Mouse (Mus musculus) intestine, embryonic 16.5 days (tissue): ENCODE data around the gene Copg2. TPM values are rescaled to one million over a fixed set of nuclear protein-coding genes. Genes with fewer than 3 reads are reported as not detected.

Experiments used
- ATAC-seq: fragments of 200-750 bp; cut with Nextera tagmentation; 2 replicates; pipeline ENCODE4 v1.8.0; 2017; ENCODE audit warnings: moderate TSS enrichment, moderate library complexity
- H3K27ac ChIP-seq: fragments of 300-500 bp; sonication (generic); 2 replicates; pipeline ENCODE4 v1.5.1; 2014; ENCODE audit warnings: mild to moderate bottlenecking, low read length
- H3K27me3 ChIP-seq: fragments of 300-500 bp; sonication (generic); replicated peaks from 2 replicates; pipeline ENCODE4 v1.6.1; 2014; ENCODE audit warnings: low read length, control low read depth, mixed read lengths; ENCODE audit not compliant: control insufficient read depth, insufficient read depth
- H3K36me3 ChIP-seq: fragments of 300-500 bp; sonication (generic); 2 replicates; pipeline ENCODE4 v1.6.1; 2014; ENCODE audit warnings: low read length, control low read depth; ENCODE audit not compliant: control insufficient read depth, insufficient read depth
- H3K4me1 ChIP-seq: fragments of 300-500 bp; sonication (generic); 2 replicates; pipeline ENCODE4 v1.6.1; 2014; ENCODE audit warnings: low read length, control low read depth, mixed read lengths; ENCODE audit not compliant: control insufficient read depth, insufficient read depth
- H3K4me2 ChIP-seq: fragments of 300-500 bp; sonication (generic); 2 replicates; pipeline ENCODE4 v1.6.1; 2014; ENCODE audit warnings: low read depth, low read length, control low read depth
- H3K4me3 ChIP-seq: fragments of 300-500 bp; sonication (generic); 2 replicates; pipeline ENCODE4 v1.5.1; 2014; ENCODE audit warnings: mild to moderate bottlenecking, low read length
- H3K9ac ChIP-seq: fragments of 300-500 bp; sonication (generic); 2 replicates; pipeline ENCODE4 v1.6.1; 2014; ENCODE audit warnings: low read depth, low read length
- H3K9me3 ChIP-seq: fragments of 300-500 bp; sonication (generic); 2 replicates; pipeline ENCODE4 v1.6.1; 2016; ENCODE audit warnings: low read length, control low read depth; ENCODE audit not compliant: control insufficient read depth
- WGBS: fragments of 180-500 bp; shearing (Covaris S2); extraction: QIAGEN DNeasy Blood & Tissue Kit; methylation state at CpG from one replicate; pipeline ENCODE4 v1.1.7; 2014; 5-methylcytosine and 5-hydroxymethylcytosine counted together
- polyA plus RNA-seq: library from polyadenylated mRNA; unstranded; fragments of >200 nt; fragmentation: Nextera tagmentation; extraction: Ambion mirVana; gene quantifications from 2 replicates; pipeline ENCODE4 v1.2.1, GENCODE M21; 2015

Copg2 gene
- polyA plus RNA-seq, 1 experiment from 2014 or later = 17.1 TPM

DNA sequence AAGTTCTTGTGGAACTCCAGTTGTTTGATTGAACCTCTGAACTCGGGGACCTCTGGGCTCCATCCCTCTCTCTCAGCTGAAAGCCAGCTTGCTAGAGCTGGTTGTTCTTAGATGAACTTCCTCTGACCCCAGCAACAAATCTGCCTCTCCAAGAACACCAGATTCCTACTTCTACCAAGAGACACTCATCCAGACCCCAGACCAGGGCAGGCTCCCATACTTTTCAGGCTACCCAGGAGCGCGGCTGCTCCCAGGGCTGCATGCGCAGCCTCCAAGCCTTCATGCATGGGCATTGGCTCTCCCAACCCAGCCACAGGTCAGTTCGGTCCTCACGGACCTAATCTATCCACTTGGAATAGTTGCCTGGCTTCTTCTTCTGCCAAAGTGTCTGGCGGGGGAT is 173.3 kb downstream of the Copg2 start, which contains the start of gene Mest:
Gene Mest, plus strand, starts transcription at position 217 of the 400 bp plus-strand sequence.
- no peak within 1 kb of the TSS for H3K4me3 ChIP-seq
- ATAC-seq = no peak
- H3K27me3 ChIP-seq = no peaks in the 10 kb centered on the region
- H3K9ac ChIP-seq = no peak within 1 kb of the TSS
- WGBS = 62% methylated on average over 7 of the region's 7 CpGs
- no peak within 1 kb of the TSS for H3K27ac ChIP-seq
- no peaks in the 10 kb centered on the region for H3K9me3 ChIP-seq
- H3K4me2 ChIP-seq = no peak within 1 kb of the TSS
- H3K4me1 ChIP-seq = no peaks in the 10 kb centered on the region
- H3K36me3 ChIP-seq = no peaks in the 10 kb centered on the region

DNA sequence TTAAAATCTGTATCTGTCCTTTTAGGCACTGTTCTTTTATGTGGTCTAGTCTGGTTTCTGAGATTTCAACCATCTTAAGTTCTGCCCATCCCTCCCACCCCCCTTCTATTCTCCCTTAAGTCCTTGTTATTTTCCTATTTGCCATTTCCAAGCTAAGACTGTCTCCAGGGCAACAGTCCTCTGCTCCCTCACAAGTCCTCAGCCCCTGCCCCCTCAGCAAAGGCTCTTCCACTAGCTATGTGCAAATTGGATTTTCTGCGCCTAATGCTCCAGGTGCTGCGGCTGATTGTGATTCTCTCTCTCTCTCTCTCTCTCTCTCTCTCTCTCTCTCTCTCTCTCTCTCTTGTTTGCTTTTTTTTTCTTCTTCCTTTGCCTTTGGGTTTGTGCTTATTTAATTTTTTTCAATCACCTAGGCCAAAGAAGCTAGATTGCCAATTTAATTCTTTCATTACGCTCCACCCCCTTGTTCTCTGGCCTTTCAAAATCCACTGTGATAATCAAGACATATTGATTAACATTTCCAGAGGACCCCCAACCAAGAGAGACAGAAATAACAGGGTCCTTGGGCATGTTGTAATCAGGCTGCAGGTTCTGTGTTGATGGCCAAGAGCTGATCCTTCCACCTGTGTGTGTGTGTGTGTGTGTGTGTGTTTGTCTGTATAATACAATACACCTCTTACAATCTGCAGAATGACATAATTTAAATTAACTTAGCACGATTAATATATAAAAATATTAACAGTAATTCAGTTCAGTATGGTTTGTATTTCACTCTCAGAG is 174.0 kb downstream of the Copg2 start:
- H3K4me1 ChIP-seq = no peaks in the 10 kb centered on the region
- 78% methylated on average over 4 of the region's 4 CpGs for WGBS
- no peak overlapping the region for H3K4me3 ChIP-seq
- H3K4me2 ChIP-seq = no peak overlapping the region
- H3K9ac ChIP-seq = no peak overlapping the region
- H3K36me3 ChIP-seq = no peaks in the 10 kb centered on the region
- H3K27ac ChIP-seq = no peak overlapping the region
- H3K27me3 ChIP-seq = no peaks in the 10 kb centered on the region
- no peaks in the 10 kb centered on the region for H3K9me3 ChIP-seq
- ATAC-seq = no peak

DNA sequence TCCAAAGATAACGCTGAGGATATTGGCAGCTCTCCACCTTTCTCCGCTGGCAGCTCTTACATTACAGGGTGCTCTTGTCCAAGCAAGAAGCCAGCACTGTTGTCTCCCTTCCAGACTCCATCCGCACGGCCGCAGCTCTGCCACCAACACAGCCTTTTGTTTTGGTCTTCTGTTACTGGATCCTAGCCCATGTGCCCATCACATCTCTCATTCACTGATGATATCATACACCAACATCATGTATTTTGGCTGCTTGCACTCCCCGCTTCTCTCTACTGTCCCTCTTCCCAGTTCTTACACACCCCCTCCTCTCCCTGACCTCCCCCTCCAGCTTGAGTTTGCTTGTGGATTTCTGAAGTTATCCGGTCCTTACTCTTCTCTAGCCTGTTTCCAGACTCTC is 179.8 kb downstream of the Copg2 start:
- 82% methylated on average over 7 of the region's 7 CpGs for WGBS
- Histone ChIP-seq H3K9ac (no peak overlapping the region), H3K4me3 (no peak overlapping the region), H3K4me2 (no peak overlapping the region), H3K36me3 (no peaks in the 10 kb centered on the region), H3K4me1 (no peaks in the 10 kb centered on the region), H3K9me3 (no peaks in the 10 kb centered on the region), H3K27ac (no peak overlapping the region), H3K27me3 (no peaks in the 10 kb centered on the region)
- ATAC-seq = no peak

DNA sequence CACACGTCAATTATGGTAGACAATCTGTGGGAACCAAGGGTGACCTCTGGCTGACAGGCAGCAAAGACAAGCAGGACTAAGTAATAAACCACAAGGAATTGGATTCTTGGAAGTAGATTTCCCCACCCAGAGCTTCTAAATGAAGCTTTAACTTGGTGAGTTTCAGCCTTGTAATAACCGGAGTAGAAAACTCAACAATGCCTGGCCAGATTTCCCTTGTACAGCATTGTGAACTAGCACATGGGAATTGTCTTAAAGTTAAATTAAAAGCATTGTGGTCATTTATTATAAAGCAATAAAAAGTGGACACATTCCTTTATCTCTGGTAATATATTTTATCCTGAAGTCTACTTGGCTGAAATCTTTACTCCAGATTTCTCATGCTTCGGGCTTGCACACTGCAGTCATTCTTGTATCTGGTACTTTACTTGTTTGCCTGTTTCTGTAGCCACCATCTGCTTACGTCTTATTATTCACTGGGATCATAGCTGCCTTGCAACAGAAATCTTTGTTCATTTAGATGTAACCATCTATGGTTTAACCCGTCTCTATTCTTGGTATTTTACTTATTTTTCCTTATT is 181.6 kb downstream of the Copg2 start:
- ATAC-seq = no peak
- Histone ChIP-seq H3K4me2 (no peak overlapping the region), H3K4me1 (peaks cover 4% of the 10 kb centered on the region; the same call in 1 of the 2 replicates), H3K36me3 (no peaks in the 10 kb centered on the region), H3K9ac (no peak overlapping the region), H3K9me3 (no peaks in the 10 kb centered on the region), H3K27ac (no peak overlapping the region), H3K4me3 (no peak overlapping the region), H3K27me3 (no peaks in the 10 kb centered on the region)
- WGBS = 64% methylated on average over 5 of the region's 5 CpGs

DNA sequence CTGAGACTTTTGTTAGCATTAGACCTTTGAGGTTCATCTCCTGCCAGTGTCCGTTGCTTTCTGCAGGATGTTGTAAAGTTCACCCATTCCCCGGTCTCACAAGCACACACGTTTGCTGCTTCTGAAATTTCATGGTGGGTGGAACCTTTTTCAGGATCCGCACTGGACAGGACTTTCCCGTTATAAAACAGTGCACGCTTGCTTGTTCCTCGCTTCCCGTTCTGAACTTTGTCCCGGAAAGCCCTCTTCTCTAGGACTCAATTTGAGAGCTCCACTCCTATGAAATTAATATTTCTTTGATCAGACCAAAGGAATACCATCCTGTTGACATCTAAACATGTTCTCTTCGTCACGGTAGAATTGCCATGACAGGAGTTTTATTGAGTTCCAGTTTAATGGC is 182.7 kb downstream of the Copg2 start:
- Histone ChIP-seq H3K4me2 (no peak overlapping the region), H3K9me3 (no peaks in the 10 kb centered on the region), H3K27me3 (no peaks in the 10 kb centered on the region), H3K9ac (no peak overlapping the region), H3K36me3 (no peaks in the 10 kb centered on the region), H3K27ac (no peak overlapping the region), H3K4me3 (no peak overlapping the region), H3K4me1 (peaks cover 4% of the 10 kb centered on the region; the same call in 1 of the 2 replicates)
- no peak for ATAC-seq
- WGBS = 73% methylated on average over 11 of the region's 11 CpGs

DNA sequence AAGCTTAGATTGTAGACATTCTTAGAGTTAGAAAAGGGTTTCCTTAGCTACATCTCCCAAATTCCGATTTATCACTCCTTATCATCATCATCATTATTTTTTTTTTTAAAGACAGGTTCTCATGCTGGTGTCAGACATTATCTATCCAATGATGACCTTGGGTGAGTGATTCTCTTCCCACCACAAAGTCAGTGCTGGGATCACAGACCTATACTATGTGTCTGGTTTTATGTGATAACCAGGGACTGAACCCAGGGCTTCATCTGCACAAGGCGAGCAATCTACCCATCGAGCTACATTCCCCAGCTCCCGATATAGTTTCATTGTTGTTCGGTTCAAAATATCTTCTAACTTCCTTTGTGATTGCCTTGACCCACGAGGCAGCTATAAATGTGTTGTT is 183.1 kb downstream of the Copg2 start:
- ATAC-seq = no peak
- no peak overlapping the region for H3K4me2 ChIP-seq
- H3K36me3 ChIP-seq = no peaks in the 10 kb centered on the region
- peaks cover 4% of the 10 kb centered on the region; the same call in 1 of the 2 replicates for H3K4me1 ChIP-seq
- no peaks in the 10 kb centered on the region for H3K9me3 ChIP-seq
- no peaks in the 10 kb centered on the region for H3K27me3 ChIP-seq
- WGBS = 78% methylated on average over 6 of the region's 6 CpGs
- H3K27ac ChIP-seq = no peak overlapping the region
- H3K4me3 ChIP-seq = no peak overlapping the region
- no peak overlapping the region for H3K9ac ChIP-seq

DNA sequence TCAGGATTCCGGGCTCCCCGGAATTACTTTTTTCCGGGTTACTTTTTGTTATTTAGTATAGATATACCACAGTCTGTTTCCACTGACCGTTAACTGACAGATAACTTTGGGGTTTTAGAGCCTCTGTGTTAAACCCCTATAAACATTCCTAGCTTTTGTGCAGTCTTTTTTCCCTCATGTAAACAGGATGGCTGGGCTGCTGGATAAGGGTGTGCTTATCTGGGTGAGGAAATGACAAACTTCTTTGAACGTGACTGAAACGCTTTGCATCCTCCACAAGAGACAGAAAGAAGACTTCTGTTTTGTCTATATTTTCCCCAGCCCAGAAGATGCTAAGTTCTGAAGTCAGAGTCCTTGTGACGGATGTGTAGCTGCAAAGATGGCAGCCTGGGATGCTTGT is 184.1 kb downstream of the Copg2 start:
- no peaks in the 10 kb centered on the region for H3K27me3 ChIP-seq
- H3K4me3 ChIP-seq = no peak overlapping the region
- H3K9ac ChIP-seq = no peak overlapping the region
- no peak overlapping the region for H3K4me2 ChIP-seq
- no peaks in the 10 kb centered on the region for H3K9me3 ChIP-seq
- no peaks in the 10 kb centered on the region for H3K36me3 ChIP-seq
- no peak overlapping the region for H3K27ac ChIP-seq
- WGBS = 52% methylated on average over 7 of the region's 7 CpGs
- H3K4me1 ChIP-seq = peaks cover 4% of the 10 kb centered on the region; the same call in 1 of the 2 replicates
- ATAC-seq = no peak

DNA sequence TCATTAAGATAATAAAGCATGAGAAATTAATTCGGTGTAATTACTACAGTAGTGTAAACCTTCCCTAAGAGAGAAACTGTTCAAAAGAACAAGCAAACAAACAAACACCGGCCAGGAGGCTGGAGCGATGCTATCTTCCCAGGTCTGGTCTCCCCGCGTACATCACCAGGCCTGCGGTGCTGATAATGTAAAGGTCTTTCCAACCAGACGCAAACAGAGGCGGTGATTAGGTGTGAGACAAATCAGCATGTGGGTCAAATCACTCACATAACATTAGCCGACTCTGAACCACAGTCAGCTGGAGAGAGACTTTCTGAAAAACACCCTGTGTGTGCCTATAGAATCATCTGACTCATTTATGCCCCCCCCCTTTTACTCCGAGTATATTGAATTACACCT is 185.2 kb downstream of the Copg2 start:
- H3K27ac ChIP-seq = no peak overlapping the region
- no peaks in the 10 kb centered on the region for H3K27me3 ChIP-seq
- no peak overlapping the region for H3K4me3 ChIP-seq
- no peak overlapping the region for H3K4me2 ChIP-seq
- H3K4me1 ChIP-seq = peaks cover 4% of the 10 kb centered on the region; the same call in 1 of the 2 replicates
- no peak overlapping the region for H3K9ac ChIP-seq
- WGBS = 64% methylated on average over 10 of the region's 10 CpGs
- no peaks in the 10 kb centered on the region for H3K36me3 ChIP-seq
- no peak for ATAC-seq
- no peaks in the 10 kb centered on the region for H3K9me3 ChIP-seq

DNA sequence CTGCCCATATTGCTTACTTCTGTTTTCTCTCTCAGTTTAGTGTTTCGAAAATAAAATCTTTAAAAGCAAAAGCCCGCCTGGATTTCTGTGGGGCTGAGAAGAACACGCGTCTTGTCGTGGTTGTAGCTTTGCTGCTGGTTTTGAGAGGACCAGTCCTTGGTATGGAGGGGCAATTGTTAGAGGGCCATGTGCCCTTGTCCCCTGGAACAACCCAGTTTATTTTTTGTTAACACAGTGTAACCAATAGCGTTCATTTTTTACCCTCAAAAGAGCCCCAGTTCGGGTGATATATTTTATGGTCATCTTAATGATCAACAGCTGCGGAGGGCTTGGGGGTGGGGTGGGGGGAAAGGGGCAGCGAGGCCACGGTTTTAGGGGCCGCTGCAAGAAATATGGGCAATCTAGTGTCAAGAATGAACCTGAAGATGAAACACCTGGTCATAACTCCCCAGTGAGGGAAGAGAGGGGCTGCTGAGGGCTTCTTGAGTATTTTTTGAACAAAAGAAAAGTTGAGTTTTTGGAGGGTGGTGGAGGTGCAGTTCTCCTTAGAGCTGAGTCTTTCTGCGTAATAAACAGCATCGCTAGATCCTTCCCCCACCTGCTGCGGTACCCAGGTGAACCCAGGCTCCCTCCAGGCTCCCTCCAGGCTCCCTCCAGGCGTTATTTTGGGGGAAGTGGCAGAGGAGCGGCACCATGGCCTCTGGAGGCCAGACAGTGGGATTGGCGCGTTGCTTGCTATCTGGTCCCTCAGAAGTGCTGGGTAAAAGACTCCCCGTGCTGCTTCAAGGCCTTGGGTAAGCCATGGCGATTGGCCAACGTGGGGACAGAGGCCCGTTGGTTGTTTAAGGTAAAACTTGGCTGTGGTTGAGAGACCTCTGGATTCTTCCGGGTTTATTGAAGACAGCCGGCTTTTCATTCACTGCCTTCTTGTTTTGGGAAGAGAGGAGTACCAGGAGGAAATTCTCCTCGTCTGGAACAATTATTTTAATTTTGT is 185.9 kb downstream of the Copg2 start:
- 49% methylated on average over 25 of the region's 25 CpGs for WGBS
- H3K27me3 ChIP-seq = no peaks in the 10 kb centered on the region
- no peaks in the 10 kb centered on the region for H3K36me3 ChIP-seq
- H3K4me1 ChIP-seq = peaks cover 4% of the 10 kb centered on the region; the same call in 1 of the 2 replicates
- ATAC-seq = no peak
- no peak overlapping the region for H3K9ac ChIP-seq
- H3K27ac ChIP-seq = no peak overlapping the region
- H3K4me2 ChIP-seq = no peak overlapping the region
- no peaks in the 10 kb centered on the region for H3K9me3 ChIP-seq
- H3K4me3 ChIP-seq = no peak overlapping the region
